Mouse (Mus musculus): ENCODE measurements at regions not wholly inside any gene's neighbourhood (a gene's known extent, or its start where the extent isn't known, plus 50 kb on each side); places are given as distances from the start of the nearest gene placed in this dataset.

GRCm38 (mm10) chr13:11099586-11099950, 738.9 kb upstream of the Chrm3 start:
- TF ChIP-seq CTCF (conservative IDR thresholded peaks at IDR 0.05 in 1 of 2, IDR thresholded peaks at IDR 0.05 in 1 of 2; ENCODE audit: low read depth in 2 of 2, low read length in 2 of 2) = no peak
- no peak for TF ChIP-seq USF2 (conservative IDR thresholded peaks at IDR 0.05; ENCODE audit: low read depth, low read length)
- TF ChIP-seq POLR2AphosphoS2 (IDR thresholded peaks at IDR 0.05; ENCODE audit: low read depth, low read length) = no peak
- no peak for TF ChIP-seq POLR2A (IDR thresholded peaks at IDR 0.05; ENCODE audit: low read depth, low read length)
- no peak for TF ChIP-seq JUN (IDR thresholded peaks at IDR 0.05; ENCODE audit: insufficient read depth, low read depth, low read length)
- no peak for TF ChIP-seq EP300 (IDR thresholded peaks at IDR 0.05; ENCODE audit: low read length)
